Mouse (Mus musculus) G1E-ER4 (cell line): ENCODE results near the gene Olfr1222. TPM values are rescaled to one million over a fixed set of nuclear protein-coding genes. Genes with fewer than 3 reads are reported as not detected.
"Not testable (repeated sequence)": the region's sequence is repeated elsewhere in the genome, so short reads cannot be mapped to it uniquely, and the experiment has no call there.

ENCODE experiments used
- GATA1 ChIP-seq: IDR thresholded peaks from one replicate; pipeline ENCODE4 v1.8.0; 2012; ENCODE audit warnings: low read length, inconsistent platforms
- polyA plus RNA-seq: library from polyadenylated mRNA; stranded (reverse); fragments of >175 nt; gene quantifications from 2 replicates; pipeline ENCODE4 v1.2.3, GENCODE M21; 2012

Gene Olfr1222
- not detected in 2 replicates for polyA plus RNA-seq

DNA sequence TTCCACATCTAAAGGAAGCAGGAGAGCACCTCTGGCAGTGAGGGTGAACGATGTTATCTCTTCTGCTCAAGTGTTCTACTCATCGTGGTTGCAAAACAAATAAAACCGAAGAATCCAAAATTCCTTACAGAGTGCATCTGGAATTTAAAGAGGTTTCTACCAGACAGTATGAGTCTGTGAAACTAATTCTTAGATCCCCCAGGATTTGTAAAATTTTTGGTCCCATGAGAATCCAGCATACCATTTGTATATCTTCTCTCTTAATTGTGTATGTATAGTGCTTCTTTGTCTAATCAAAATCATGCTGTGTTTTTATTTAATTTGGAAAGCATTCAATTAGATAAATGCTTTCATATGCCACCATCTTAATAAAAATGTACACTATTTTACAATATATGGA lies at the start of gene Olfr1222:
Olfr1222 (minus strand) TSS at position 101 of the 400 bp plus-strand sequence.
- no peak for TF ChIP-seq GATA1

DNA sequence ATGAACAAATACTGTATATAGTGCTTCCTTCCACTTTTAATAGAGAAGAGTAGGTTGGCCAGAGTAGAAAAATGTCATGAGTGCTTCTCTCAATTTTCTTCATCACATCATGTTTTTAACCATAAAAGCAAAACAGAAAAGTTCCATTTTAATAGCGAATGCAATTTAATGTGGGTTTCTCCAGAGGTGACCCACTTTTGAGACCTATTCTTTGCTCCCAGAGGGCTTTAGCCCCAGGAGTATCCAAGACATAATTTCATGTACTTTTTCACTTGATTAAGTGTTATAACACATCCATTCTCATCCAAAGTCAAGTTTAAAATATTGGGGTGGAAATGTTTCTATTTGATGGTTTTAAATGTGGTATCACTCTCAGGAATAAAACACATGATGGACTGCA lies 41.7 kb upstream of the Olfr1222 start, which contains the start of gene Olfr1225:
Olfr1225 (minus strand) TSS at position 101 of the 400 bp plus-strand sequence.
- no peak for TF ChIP-seq GATA1

DNA sequence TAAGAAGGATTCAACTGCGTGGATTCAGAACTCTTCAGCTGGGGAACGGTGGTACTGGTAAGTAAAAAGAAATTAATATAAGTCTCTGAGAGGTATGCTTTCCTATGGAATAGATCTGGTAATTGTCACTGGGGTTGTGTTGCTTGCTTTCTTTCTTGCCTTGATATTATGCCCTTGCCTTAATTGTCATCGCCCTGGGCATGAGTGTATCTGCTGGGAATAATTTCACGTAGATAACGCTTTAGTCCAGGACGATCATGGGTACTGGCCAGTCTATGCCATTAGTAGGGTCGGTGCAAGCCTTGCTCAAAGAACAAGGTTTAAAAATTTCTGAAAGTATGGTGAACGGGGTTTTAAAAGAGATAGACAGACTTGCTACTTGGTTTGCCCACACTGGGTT lies 31.1 kb upstream of the Olfr1222 start, which contains the start of gene Olfr1224-ps1:
Olfr1224-ps1 (minus strand) TSS at position 101 of the 400 bp plus-strand sequence.
- TF ChIP-seq GATA1 = not testable (repeated sequence)

- no peak for TF ChIP-seq GATA1
Measured at GRCm38 (mm10) chr2:89151460-89151859, 18.6 kb upstream of the Olfr1222 start, which contains the start of gene Olfr1223. TSS of gene Olfr1223 (minus strand) at chr2:89151560.

DNA sequence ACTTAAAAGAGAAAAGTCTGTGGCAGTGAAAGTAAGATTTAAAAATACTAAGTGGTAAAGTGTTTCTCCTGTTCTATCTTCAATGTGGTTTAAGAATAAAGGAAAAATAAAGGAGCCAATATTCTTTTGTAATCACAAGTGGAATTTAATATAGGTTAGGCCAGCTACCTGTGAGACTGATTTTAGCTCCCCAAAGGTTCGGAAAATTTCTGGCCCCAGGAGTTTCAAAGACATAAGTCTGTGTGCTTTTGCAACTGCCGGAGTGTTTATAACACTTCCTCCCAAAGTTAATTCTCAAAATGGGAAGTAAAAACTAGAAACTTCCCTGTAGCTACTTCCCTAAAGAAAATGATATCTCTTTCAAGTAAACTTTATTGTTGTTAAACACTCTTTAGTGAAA lies 15.7 kb downstream of the Olfr1222 start, which contains the start of gene Olfr1221:
Olfr1221 (minus strand) TSS at position 101 of the 400 bp plus-strand sequence.
- TF ChIP-seq GATA1 = no peak

- TF ChIP-seq GATA1 = no peak
Measured at GRCm38 (mm10) chr2:89106735-89107134, 26.1 kb downstream of the Olfr1222 start, which contains the start of gene Olfr1220. TSS of gene Olfr1220 (minus strand) at chr2:89106835.

GRCm38 (mm10) chr2:89105651-89106050 lies 27.2 kb downstream of the Olfr1222 start:
- no peak for TF ChIP-seq GATA1

DNA sequence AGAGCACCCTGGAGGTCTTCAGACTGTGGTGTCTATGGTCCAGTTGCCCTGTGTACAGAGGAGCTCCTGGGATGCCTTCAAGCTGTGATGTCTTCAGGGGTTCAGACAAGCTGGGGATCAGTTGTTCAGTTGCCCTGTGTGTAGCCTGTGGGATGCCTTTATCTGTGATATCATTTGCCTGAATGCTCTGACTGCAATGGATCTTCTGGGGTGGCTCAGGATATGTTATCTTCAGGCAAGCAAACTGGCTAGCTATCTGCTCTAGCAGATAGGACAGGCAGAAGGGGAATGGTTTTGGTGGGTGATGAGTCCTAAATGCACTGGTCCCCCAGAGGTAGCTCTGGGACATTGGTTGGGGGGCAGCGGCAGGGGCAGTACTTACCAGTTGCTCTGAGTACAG lies 39.0 kb downstream of the Olfr1222 start:
- TF ChIP-seq GATA1 = no peak

GRCm38 (mm10) chr2:89083413-89083812 lies 49.4 kb downstream of the Olfr1222 start, which contains the start of gene Olfr1219:
TSS of gene Olfr1219 (minus strand) at chr2:89083513.
- no peak for TF ChIP-seq GATA1

GRCm38 (mm10) chr2:89081487-89081886 lies 51.4 kb downstream of the Olfr1222 start:
- TF ChIP-seq GATA1 = no peak

Other genes with a start within 250 kb of the Olfr1222 start
- not detected in 2 replicates for gene Olfr1208, start 230.7 kb downstream of the Olfr1222 start, polyA plus RNA-seq
- gene Olfr1209, start 217.9 kb downstream of the Olfr1222 start, polyA plus RNA-seq = not detected in 2 replicates
- gene Olfr1211, start 194.9 kb downstream of the Olfr1222 start, polyA plus RNA-seq = not detected in 2 replicates
- not detected in 2 replicates for gene Olfr1212, start 179.1 kb downstream of the Olfr1222 start, polyA plus RNA-seq
- gene Gm13762, start 152.8 kb downstream of the Olfr1222 start, polyA plus RNA-seq = not detected in 2 replicates
- gene Olfr1214, start 140.4 kb downstream of the Olfr1222 start, polyA plus RNA-seq = not detected in 2 replicates
- gene Olfr1215, start 126.1 kb downstream of the Olfr1222 start, polyA plus RNA-seq = not detected in 2 replicates
- gene Olfr1216, start 114.7 kb downstream of the Olfr1222 start, polyA plus RNA-seq = not detected in 2 replicates
- not detected in 2 replicates for gene Olfr1217, start 101.0 kb downstream of the Olfr1222 start, polyA plus RNA-seq
- not detected in 2 replicates for gene Olfr1218, start 71.9 kb downstream of the Olfr1222 start, polyA plus RNA-seq
- gene Olfr1219, start 49.5 kb downstream of the Olfr1222 start, polyA plus RNA-seq = not detected in 2 replicates
- not detected in 2 replicates for gene Olfr1220, start 26.2 kb downstream of the Olfr1222 start, polyA plus RNA-seq
- gene Olfr1221, start 15.8 kb downstream of the Olfr1222 start, polyA plus RNA-seq = not detected in 2 replicates
- gene Olfr1223, start 18.5 kb upstream of the Olfr1222 start, polyA plus RNA-seq = not detected in 2 replicates
- not detected in 2 replicates for gene Olfr1224-ps1, start 31.0 kb upstream of the Olfr1222 start, polyA plus RNA-seq
- not detected in 2 replicates for gene Olfr1225, start 41.6 kb upstream of the Olfr1222 start, polyA plus RNA-seq
- gene Olfr1226, start 67.0 kb upstream of the Olfr1222 start, polyA plus RNA-seq = not detected in 2 replicates
- gene Olfr1228, start 121.0 kb upstream of the Olfr1222 start, polyA plus RNA-seq = not detected in 2 replicates
- not detected in 2 replicates for gene Olfr1229, start 155.0 kb upstream of the Olfr1222 start, polyA plus RNA-seq
- gene Olfr1230, start 164.2 kb upstream of the Olfr1222 start, polyA plus RNA-seq = not detected in 2 replicates
- gene Olfr1231, start 174.0 kb upstream of the Olfr1222 start, polyA plus RNA-seq = not detected in 2 replicates
- not detected in 2 replicates for gene Olfr1232, start 196.6 kb upstream of the Olfr1222 start, polyA plus RNA-seq
- not detected in 2 replicates for gene Olfr1233, start 209.3 kb upstream of the Olfr1222 start, polyA plus RNA-seq
- not detected in 2 replicates for gene Olfr1234, start 231.8 kb upstream of the Olfr1222 start, polyA plus RNA-seq